Mouse (Mus musculus) thymus, adult 2 months (tissue): Measurements from ENCODE around the gene Ncan. TPM values are rescaled to one million over a fixed set of nuclear protein-coding genes. Genes with fewer than 3 reads are reported as not detected.

Experiments used
- DNase-seq: peaks from one replicate; pipeline ENCODE4 v3.0.0; 2021
- H3K27ac ChIP-seq: fragments of 200-500 bp; 2 replicates; pipeline ENCODE4 v1.5.1; 2012; ENCODE audit warnings: low read length, control low read depth; ENCODE audit not compliant: control insufficient read depth, insufficient read depth
- H3K27me3 ChIP-seq: fragments of 200-500 bp; 2 replicates; pipeline ENCODE4 v1.6.1; 2012; ENCODE audit warnings: mild to moderate bottlenecking, low read length, moderate library complexity, mixed read lengths; ENCODE audit not compliant: control insufficient read depth, insufficient read depth
- H3K36me3 ChIP-seq: fragments of 200-500 bp; 2 replicates; pipeline ENCODE4 v1.6.1; 2012; ENCODE audit warnings: mild to moderate bottlenecking, low read length, moderate library complexity; ENCODE audit not compliant: control insufficient read depth, insufficient read depth
- H3K4me1 ChIP-seq: fragments of 200-500 bp; replicated peaks from 2 replicates; pipeline ENCODE4 v1.6.1; 2012; ENCODE audit warnings: low read length; ENCODE audit not compliant: control insufficient read depth, insufficient read depth
- H3K4me3 ChIP-seq: fragments of 200-500 bp; 2 replicates; pipeline ENCODE4 v1.5.1; 2012; ENCODE audit warnings: mild to moderate bottlenecking, low read length, control low read depth, moderate library complexity; ENCODE audit not compliant: control insufficient read depth, insufficient read depth
- CTCF ChIP-seq: fragments of 200-500 bp; IDR thresholded peaks from 2 replicates; pipeline ENCODE4 v1.5.1; 2012; ENCODE audit warnings: mild to moderate bottlenecking, control low read depth, low read length, moderate library complexity, borderline replicate concordance; ENCODE audit not compliant: control insufficient read depth, poor library complexity, insufficient read depth; ENCODE audit errors: extremely low read depth
- POLR2A ChIP-seq: fragments of 200-500 bp; IDR thresholded peaks from 2 replicates; pipeline ENCODE4 v1.6.1; 2012; ENCODE audit warnings: mild to moderate bottlenecking, low read length, control low read depth, moderate library complexity; ENCODE audit not compliant: control insufficient read depth, poor library complexity, insufficient read depth; ENCODE audit errors: extremely low read depth
- WGBS: fragments of 180-500 bp; shearing (Covaris S2); methylation state at CpG from one replicate; pipeline ENCODE4 v1.1.7; 2018; 5-methylcytosine and 5-hydroxymethylcytosine counted together
- polyA plus RNA-seq: library from polyadenylated mRNA; depleted of rRNA; stranded (reverse); fragments of >200 nt; gene quantifications from 2 replicates; pipeline ENCODE4 v1.2.3, GENCODE M21; 2012; rRNA removed

Ncan gene
- polyA plus RNA-seq, result 0.05 and 0.08 TPM in 2 replicates

DNA sequence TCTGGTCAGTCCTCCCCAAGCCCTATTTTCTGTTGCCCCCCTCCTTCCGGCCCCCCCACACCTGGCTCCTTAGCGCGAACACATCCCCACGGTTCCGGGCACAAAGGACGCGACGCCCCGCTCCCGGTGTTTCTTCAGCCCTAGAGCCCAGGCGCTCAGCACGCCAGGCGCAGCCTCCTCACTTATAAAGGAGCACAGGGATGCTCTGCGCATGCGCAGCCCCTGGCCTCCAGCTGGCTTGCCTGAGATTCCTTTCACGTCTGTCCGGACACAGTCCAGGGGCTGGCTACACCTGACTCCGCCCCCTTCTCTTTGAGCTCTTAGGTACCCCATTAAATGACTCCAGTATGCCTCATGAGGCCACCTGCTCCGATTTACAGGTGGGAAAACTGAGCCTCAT lies at the start of gene Ncan:
Ncan (minus strand) TSS at position 207 of the 400 bp plus-strand sequence.
- no peaks in the 10 kb centered on the region; the same call in 1 of the 2 replicates for H3K27me3 ChIP-seq

DNA sequence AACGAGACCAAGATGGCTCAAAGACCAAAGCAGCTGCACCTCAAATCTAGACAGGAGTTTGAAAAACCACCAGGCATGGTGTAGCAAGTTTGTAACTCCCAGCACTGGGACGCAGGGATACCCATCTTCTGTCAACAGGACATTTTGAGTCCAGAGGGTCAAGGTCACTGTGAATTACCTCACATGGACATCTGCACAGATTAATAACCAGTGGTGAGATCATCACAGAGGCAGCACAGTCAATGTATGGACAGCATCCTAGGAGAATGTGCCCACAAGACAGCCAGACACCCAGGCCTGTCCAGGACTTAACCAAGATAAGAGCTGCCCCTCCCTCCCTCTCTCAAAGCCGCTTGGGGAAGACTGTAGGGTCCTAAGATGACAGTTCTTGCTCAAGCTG lies 49.4 kb upstream of the Ncan start:
- Histone ChIP-seq H3K27ac (no peak overlapping the region), H3K36me3 (no peaks in the 10 kb centered on the region), H3K4me1 (peaks cover 13% of the 10 kb centered on the region), H3K27me3 (no peaks in the 10 kb centered on the region), H3K4me3 (no peak overlapping the region)
- DNase-seq, result no peak
- 94% methylated on average over 3 of the region's 3 CpGs for WGBS
- TF ChIP-seq CTCF (no peak), POLR2A (no peak)

More for the DNA sequence above, at the start of gene Ncan:
- Histone ChIP-seq H3K4me1 (no peaks in the 10 kb centered on the region), H3K4me3 (no peak within 1 kb of the TSS), H3K27ac (no peak within 1 kb of the TSS), H3K36me3 (no peaks in the 10 kb centered on the region)
- TF ChIP-seq POLR2A (no peak), CTCF (no peak)
- DNase-seq, result peak; percentile 13
- WGBS, result 6% methylated on average over 19 of the region's 19 CpGs

DNA sequence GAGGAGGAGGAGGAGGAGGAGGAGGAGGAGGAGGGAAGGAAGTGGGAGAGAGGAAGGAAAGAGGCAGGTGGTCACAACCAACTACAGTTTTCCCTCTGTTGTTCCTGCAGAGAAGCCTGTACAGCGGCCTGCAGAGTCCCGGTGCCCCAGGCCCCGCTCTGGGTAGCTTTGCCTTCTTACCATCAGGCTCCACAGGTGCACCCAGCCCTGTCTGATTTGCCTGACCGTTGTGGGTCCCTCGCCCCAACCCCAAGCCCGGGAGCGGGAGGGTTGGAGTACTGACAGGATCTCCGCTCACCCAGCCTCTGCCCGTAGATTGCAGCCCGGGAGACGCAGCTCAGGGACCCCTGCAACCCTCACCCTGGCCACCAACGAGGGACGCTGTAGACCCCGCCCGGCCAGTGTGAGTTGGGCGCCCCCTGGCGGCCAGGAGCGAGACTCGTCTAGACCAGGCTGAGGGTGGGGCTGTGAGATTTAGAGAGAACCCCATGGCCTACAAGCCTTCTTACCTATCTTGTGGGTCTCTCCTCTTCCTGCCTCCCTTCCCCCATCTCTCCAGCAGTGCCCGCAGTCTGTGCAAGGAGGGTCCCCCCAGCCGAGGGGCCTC lies 45.9 kb upstream of the Ncan start:
- 2% methylated on average over 21 of the region's 21 CpGs for WGBS
- Histone ChIP-seq H3K27ac (no peak overlapping the region), H3K4me1 (peaks cover 5% of the 10 kb centered on the region), H3K36me3 (no peaks in the 10 kb centered on the region), H3K27me3 (no peaks in the 10 kb centered on the region), H3K4me3 (peak overlapping the region; percentile 25; the same call in 1 of the 2 replicates)
- TF ChIP-seq CTCF (peak; percentile 98), POLR2A (no peak)
- peak; percentile 83 for DNase-seq

DNA sequence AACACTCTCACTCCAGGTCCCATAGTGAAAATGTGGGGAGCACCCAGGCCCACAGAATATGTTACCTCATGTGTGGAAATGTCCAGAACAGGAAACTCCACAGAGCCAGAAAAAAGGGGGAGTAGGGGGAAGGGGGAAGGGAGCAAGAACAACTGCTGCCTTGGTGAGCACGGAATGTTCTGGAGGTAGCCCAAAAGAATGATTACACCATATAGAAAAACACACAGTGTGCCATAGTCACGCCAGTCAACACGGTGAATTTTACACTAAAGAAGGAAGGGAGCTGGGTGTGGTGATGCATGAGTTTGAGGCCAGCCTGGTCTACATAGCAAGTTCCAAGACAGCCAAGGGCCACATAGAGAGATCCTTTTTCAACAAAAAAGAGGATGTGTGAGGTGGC lies 42.6 kb upstream of the Ncan start:
- no peak for DNase-seq
- no peaks in the 10 kb centered on the region for H3K36me3 ChIP-seq
- WGBS, result 92% methylated on average over 3 of the region's 3 CpGs
- peaks cover 25% of the 10 kb centered on the region for H3K4me1 ChIP-seq
- H3K4me3 ChIP-seq, result no peak overlapping the region
- no peaks in the 10 kb centered on the region for H3K27me3 ChIP-seq
- no peak for TF ChIP-seq CTCF
- no peak for TF ChIP-seq POLR2A
- no peak overlapping the region for H3K27ac ChIP-seq

DNA sequence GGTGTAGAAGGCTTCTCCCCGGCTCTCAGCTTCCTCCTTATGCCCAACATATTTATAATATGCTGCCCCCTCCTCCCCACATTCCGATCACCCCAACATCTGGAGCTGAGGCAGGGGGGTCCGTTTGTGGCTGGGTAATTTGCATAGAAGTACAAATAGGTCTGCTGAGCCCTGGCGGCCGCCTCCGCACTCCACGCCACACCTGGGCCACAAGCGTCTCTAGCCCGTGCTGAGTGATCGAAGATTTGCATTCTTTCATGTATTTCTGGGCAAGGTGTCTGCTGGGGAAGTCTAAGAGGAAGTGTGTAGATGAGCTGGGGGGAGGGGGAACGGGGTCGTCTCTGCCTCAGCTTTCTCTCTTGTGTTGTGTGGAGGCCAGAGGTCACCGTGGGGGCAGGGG lies 39.3 kb upstream of the Ncan start:
- peaks cover 43% of the 10 kb centered on the region for H3K4me1 ChIP-seq
- H3K27ac ChIP-seq, result peak overlapping the region; percentile 81
- no peaks in the 10 kb centered on the region for H3K36me3 ChIP-seq
- H3K27me3 ChIP-seq, result no peaks in the 10 kb centered on the region
- H3K4me3 ChIP-seq, result peak overlapping the region; percentile 20; the same call in 1 of the 2 replicates
- 4% methylated on average over 13 of the region's 13 CpGs for WGBS
- TF ChIP-seq POLR2A (no peak), CTCF (no peak)
- DNase-seq, result peak; percentile 39

DNA sequence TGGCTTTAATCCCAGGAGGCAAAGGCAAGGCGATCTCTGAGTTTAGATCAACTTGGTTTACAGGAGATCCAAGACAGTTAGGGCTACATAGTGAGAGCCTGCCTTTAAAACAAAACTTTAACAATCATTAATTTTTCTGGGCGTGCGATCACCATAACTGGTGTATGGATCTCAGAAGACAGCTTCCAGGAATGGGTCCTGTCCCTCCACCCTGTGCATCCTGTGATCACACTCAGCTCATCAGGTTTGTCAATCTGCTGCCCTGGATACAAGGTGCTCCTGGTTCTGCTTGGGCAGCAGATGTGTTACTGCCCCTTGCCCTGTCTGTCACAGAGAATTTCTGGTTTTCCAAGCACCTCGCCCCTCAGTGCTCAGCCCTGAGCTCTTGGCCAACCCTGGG lies 38.5 kb upstream of the Ncan start:
- Histone ChIP-seq H3K36me3 (no peaks in the 10 kb centered on the region), H3K4me3 (no peak overlapping the region), H3K4me1 (peaks cover 43% of the 10 kb centered on the region), H3K27me3 (no peaks in the 10 kb centered on the region), H3K27ac (peak overlapping the region; percentile 81; the same call in 1 of the 2 replicates)
- no peak for DNase-seq
- 79% methylated on average over 4 of the region's 4 CpGs for WGBS
- TF ChIP-seq CTCF (no peak), POLR2A (no peak)
